Comparison of ENCODE assay signal across 19 mouse cellular contexts in genomic region chr9:98025548-98025947, GRCm38 (mm10). TPM values are rescaled to one million over a fixed set of nuclear protein-coding genes. Genes with fewer than 3 reads are reported as not detected.
DNase-seq lines count a peak whose midpoint lies in the region.
"Had no signal": no experiment of that assay in that cellular context is flagged by ENCODE, and none has a peak within 500 bp of the region (broad histone marks: within the 10 kb centered on the region; RNA-seq: fewer than 3 reads in every experiment).

No protein-coding gene starts in this region.

- no peaks in the 10 kb centered on the region for H3K9me3 ChIP-seq in heart, embryonic 10.5 days
- H3K9me3 ChIP-seq: embryonic facial prominence, embryonic 10.5 days; embryonic facial prominence, embryonic 12.5 days; forebrain, embryonic 13.5 days; forebrain, embryonic 15.5 days had no signal

- H3K4me3 ChIP-seq in heart, embryonic 10.5 days = no peak overlapping the region
- H3K4me3 ChIP-seq: embryonic facial prominence, embryonic 10.5 days; embryonic facial prominence, embryonic 12.5 days; forebrain, embryonic 13.5 days; forebrain, embryonic 15.5 days had no signal

- peak; percentile 33 for DNase-seq in heart, embryonic 10.5 days (ENCODE audit: low spot score)
- no peak for DNase-seq in heart, postnatal 36 days
- DNase-seq in right cerebral cortex, adult 18-20 months = peak; percentile 40
- DNase-seq in right cerebral cortex, postnatal 36 days (ENCODE audit: low spot score in 2 of 2) = no peak
- no peak for DNase-seq in thymus, postnatal 14 days
- DNase-seq: adrenal gland, adult 2 months; adrenal gland, postnatal 10 days; adrenal gland, postnatal 25 days; cerebellum, adult 11-12 months; cerebellum, adult 2 months; cerebellum, adult 9-10 months; cerebellum, postnatal 10 days; cerebellum, postnatal 25 days; forebrain, postnatal 0 days had no signal

- no peaks in the 10 kb centered on the region for H3K4me1 ChIP-seq in heart, embryonic 10.5 days
- H3K4me1 ChIP-seq: embryonic facial prominence, embryonic 10.5 days; embryonic facial prominence, embryonic 12.5 days; forebrain, embryonic 13.5 days had no signal

- H3K27me3 ChIP-seq in heart, embryonic 10.5 days (ENCODE audit: insufficient read depth, poor library complexity, severe bottlenecking) = peaks cover 12% of the 10 kb centered on the region; the same call in 1 of the 2 replicates
- H3K27me3 ChIP-seq: embryonic facial prominence, embryonic 12.5 days; forebrain, embryonic 13.5 days; forebrain, embryonic 15.5 days had no signal

- WGBS in heart, embryonic 10.5 days = 74% methylated on average over 3 of the region's 3 CpGs

- H3K27ac ChIP-seq in heart, embryonic 10.5 days = no peak overlapping the region
- H3K27ac ChIP-seq: embryonic facial prominence, embryonic 10.5 days; embryonic facial prominence, embryonic 12.5 days; forebrain, embryonic 13.5 days; forebrain, embryonic 15.5 days had no signal

- H3K36me3 ChIP-seq in heart, embryonic 10.5 days = no peaks in the 10 kb centered on the region
- H3K36me3 ChIP-seq: embryonic facial prominence, embryonic 10.5 days; embryonic facial prominence, embryonic 12.5 days; forebrain, embryonic 15.5 days had no signal

- intact Hi-C loops in heart, postnatal 36 days (cut with DNase I) = no loop called here

RNA-seq across cellular contexts. Expression of gene Clstn2, which starts 7.4 kb away (rescaled TPM):
- polyA plus RNA-seq in heart, embryonic 10.5 days (2016; fragmentation: Nextera tagmentation; extraction: Ambion mirVana) = 0.60 and 1.6 TPM in 2 replicates
- total RNA-seq in heart, postnatal 36 days (2021) = under 1 TPM; 0.69 to 0.76 TPM
- total RNA-seq: MEL had no signal

Comparison
In these comparisons a context has a peak if more than half of its experiments do, and no peak if none do; other contexts are left out.
1. DNase-seq: peak in heart, embryonic 10.5 days (single experiment) and right cerebral cortex, adult 18-20 months (single experiment); none in heart, postnatal 36 days (0 of 2), right cerebral cortex, postnatal 36 days (0 of 2) and thymus, postnatal 14 days (single experiment).